Mouse (Mus musculus) cerebellum, adult 11 months (tissue): ENCODE measurements around the gene Sik1.

ENCODE experiments used
- DNase-seq: peaks from one replicate; pipeline ENCODE4 v3.0.0; 2022

The Sik1 gene

DNA sequence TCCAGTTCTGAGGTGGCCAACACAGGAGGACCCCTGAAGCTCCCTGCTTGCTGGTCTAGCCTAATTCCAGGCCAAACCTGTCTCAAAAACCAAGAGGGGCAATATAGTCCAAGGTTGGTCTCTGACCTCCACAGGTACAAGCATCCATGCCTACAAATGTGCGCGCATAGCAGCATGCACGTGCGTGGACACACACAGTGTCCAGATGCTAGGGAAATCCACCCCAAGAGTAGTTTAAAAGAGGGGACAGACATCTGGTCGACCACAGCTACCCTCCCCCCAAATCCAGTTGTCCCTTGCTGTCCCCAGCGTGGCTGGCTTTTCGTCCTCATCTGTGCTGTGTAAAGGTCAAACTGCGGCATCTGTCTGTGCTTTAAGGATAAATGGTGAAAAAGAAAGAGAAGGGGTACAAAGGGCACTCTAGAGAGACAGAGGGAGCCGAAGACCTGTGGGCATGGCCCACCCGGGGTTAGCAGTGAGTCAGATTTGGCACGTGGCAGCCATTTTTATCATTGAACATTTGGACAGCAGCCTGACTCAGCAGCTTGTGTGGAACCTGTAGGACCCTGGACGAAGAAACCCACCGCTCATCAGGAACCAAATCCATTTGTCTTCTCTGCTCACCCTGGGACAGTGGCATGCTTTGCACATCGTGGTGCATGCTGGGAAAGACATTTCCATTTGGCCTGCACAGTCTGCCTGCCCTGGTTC, 23.6 kb downstream of the Sik1 start:
- no peak for DNase-seq

- DNase-seq = no peak
These were observed 24.3 kb downstream of the Sik1 start for GRCm38 (mm10) chr17:31831097-31831865.

- no peak for DNase-seq
These were observed 25.0 kb downstream of the Sik1 start for GRCm38 (mm10) chr17:31830506-31831075.

- no peak for DNase-seq
These were observed 26.7 kb downstream of the Sik1 start for GRCm38 (mm10) chr17:31828916-31829315.

DNA sequence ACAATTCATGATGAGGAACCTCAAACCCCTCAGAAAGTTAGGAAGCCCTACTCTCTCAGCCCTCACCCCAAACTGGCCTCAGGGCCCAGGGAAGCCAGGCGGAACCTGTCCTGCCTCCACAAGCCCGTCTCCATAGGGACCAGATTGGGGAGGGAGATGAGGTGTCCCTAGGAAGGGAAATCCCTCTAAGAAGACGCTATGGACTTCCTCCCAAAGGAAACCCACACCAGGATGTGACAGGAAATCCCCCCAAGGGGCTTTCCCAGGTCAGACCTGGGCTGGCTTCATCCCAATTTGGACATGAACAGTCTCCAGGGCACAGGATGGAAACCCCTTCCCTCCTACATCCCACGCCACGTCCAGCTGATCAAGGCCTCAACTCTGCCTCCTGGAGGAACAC, 27.5 kb downstream of the Sik1 start:
- DNase-seq = no peak

GRCm38 (mm10) chr17:31827206-31827605, 28.4 kb downstream of the Sik1 start:
- no peak for DNase-seq

DNA sequence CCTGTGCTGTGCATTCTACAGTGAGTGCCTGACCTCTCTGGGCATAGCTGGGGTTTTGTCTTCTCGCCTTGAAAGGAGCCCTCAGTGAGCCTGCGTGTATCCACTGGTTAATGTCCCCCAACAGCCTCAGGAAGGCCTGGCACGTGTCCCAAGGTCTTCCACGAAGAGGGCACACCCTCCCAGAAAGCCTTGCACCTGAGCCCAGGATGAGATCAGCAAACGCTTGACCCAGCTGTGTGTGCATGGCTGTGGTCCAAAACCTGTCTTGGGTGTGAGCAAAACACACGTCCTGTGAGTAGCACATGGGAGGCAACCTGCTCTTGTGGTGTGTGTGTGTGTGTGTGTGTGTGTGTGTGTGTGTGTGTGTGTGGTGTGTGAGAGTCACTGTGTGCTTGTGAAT, 28.9 kb downstream of the Sik1 start:
- no peak for DNase-seq

GRCm38 (mm10) chr17:31825678-31826077, 29.9 kb downstream of the Sik1 start:
- DNase-seq = no peak

- no peak for DNase-seq
These were observed 30.8 kb downstream of the Sik1 start for GRCm38 (mm10) chr17:31824812-31825211.

- no peak for DNase-seq
These were observed 34.3 kb downstream of the Sik1 start for GRCm38 (mm10) chr17:31821136-31821933.

GRCm38 (mm10) chr17:31820099-31820846, 35.3 kb downstream of the Sik1 start:
- DNase-seq = no peak

- no peak for DNase-seq
These were observed 36.2 kb downstream of the Sik1 start for GRCm38 (mm10) chr17:31819372-31819771.

DNA sequence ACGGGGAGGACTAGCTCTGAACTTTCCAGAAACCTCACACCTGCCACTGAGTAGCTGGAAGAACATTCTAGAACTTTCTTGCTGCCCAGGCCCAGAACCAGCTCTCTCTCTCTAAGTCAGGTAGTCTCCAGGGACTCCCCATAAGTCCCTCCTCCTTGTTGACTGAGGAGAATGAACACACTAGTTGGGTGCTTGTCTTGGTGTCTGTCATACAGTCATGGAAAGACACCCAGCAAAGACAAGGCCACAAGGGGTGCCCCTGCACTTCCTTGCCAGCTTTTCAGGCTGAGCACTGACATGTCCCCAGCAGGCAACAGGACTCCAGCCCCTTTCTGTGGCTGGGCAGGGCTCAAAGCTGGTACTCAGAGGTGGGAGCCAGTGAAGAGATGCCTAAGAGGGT, 37.8 kb downstream of the Sik1 start:
- DNase-seq = no peak

DNA sequence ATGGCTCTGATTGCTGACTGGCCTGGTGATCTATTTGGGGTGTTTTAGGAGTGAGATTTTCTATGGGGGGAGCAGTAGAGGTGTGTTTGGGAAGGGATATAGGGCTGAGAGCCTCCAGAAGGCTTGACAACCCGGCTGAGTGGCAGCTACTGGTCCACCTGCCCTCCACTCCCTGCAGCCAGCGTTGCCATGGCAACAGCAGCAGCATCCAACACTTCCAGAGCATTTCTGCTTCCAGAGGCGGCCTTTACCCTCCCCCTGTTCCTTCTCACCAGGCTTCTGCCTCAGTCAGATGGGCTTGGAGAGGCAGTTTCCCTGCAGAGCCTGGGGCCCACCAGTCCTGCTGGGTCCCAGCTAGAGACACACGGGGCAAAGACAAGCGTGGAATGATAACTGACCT, 38.4 kb downstream of the Sik1 start:
- DNase-seq = no peak

GRCm38 (mm10) chr17:31814848-31815247, 40.8 kb downstream of the Sik1 start:
- DNase-seq = no peak

DNA sequence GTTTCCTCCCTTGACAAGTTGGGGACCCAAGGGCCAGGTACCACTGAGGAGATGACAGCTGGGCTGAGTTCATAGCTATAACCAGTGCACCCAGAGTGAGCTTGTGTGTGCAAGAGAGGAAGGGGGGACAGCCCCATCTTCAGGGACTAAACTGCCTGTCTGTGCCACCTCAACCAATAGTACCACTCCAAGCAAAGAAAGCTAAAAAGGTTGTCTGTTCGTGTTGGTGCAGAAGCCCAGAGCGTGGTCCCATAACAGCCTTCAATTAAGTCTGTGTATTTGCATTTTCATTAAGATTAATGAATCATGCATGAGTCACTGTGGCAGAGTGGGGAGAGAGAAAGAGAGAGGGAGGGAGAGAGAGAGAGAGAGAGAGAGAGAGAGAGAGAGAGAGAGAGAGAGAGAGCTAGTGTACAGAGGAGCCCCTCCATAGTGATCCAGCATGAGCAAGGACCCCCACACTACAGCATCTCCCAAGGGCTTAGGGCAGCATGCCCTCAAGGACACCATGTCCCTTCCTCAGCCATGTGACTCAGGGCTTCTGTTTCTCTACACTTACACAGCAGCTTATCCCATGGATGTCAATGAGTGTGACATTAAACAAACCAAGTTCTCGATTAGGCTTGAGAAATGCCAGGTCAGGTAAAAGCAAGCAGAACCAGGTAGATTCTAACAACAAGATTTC, 41.5 kb downstream of the Sik1 start:
- no peak for DNase-seq

DNA sequence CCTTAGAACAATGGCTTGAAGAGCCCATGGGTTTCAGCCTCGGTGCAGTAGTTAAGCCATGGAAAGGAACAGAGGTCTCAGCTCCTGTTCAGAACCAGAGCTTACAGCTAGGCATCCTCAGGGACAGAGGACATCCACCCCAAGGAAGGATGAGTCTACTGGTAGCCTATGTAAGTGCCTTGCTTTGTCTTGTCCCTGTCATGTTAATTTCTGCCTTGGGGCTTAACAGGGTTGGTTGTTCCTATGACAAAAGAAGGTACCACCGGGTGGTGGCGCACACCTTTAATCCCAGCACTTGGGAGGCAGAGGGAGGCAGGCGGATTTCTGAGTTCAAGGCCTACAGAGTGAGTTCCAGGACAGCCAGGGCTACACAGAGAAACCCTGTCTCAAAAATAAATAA, 44.3 kb downstream of the Sik1 start:
- DNase-seq = no peak

- DNase-seq = no peak
These were observed 45.7 kb downstream of the Sik1 start for GRCm38 (mm10) chr17:31809894-31810293.

GRCm38 (mm10) chr17:31809136-31809535, 46.5 kb downstream of the Sik1 start:
- no peak for DNase-seq

DNA sequence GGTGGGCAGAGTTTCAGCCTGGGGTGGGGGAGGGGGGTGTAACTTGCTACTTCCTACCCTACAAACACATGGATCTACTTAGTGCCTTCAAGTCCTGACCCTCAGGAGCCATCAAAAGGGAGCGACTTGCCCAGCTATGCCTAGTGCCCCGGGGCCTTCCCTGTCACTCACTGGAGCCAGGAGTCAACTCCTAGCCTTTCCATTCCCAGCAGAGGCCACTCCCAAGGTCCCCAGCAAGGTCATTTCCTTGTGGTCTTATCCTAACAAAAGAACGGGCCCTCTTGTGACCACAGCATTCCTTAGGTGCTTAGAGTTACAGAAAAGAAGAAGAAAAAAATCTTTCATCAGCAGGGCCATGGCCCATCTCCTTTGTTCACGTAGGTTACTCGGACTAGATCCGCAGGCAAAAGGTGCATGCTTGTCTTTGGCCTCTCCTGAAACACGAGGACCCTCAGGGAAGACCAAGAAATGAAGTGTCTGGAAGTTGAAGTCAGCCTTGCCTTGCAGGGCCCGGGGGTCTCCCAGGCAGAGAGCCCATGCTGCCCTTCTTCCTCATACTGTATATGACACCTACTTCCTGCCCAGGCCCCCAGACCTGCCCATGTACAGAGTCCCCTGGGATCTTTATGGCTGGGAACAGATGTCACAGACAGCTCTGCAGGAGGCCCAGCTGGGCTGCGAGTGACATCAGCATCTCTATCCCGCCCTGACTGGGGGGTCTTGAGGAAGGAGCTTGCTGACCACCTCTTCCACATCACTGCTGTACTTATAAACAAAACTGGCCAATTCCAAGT, 47.3 kb downstream of the Sik1 start:
- no peak for DNase-seq

GRCm38 (mm10) chr17:31806496-31806895, 49.1 kb downstream of the Sik1 start:
- DNase-seq = no peak
